Mouse (Mus musculus) urinary bladder, postnatal 4 days (tissue): ENCODE data around the gene S100a5.

Source experiments
- DNase-seq, 2 experiments: peaks; one replicate each; pipeline ENCODE4 v3.0.0; 2021 to 2022; ENCODE audit warnings: low spot score in 2 of 2

The S100a5 gene

GRCm38 (mm10) chr3:90600036-90600435 lies 8.3 kb upstream of the S100a5 start:
- no peak for DNase-seq

- DNase-seq = no peak
These were observed 7.7 kb upstream of the S100a5 start for GRCm38 (mm10) chr3:90600458-90601195.

- no peak for DNase-seq
These were observed 6.7 kb upstream of the S100a5 start, which contains the start of gene Gm42674 for GRCm38 (mm10) chr3:90601486-90602110. Gm42674 (plus strand) TSS chr3:90601904.

GRCm38 (mm10) chr3:90603623-90604022 lies 4.7 kb upstream of the S100a5 start, which contains the start of gene S100a4:
S100a4 (plus strand) TSS chr3:90603771.
- no peak for DNase-seq

GRCm38 (mm10) chr3:90604416-90604815 lies 3.9 kb upstream of the S100a5 start:
- peak; percentile 87 to 90 for DNase-seq

- DNase-seq = no peak
These were observed 3.3 kb upstream of the S100a5 start for GRCm38 (mm10) chr3:90605049-90605448.

- DNase-seq = no peak
These were observed 2.6 kb upstream of the S100a5 start for GRCm38 (mm10) chr3:90605736-90606135.

GRCm38 (mm10) chr3:90606185-90606584 lies 2.1 kb upstream of the S100a5 start:
- DNase-seq = peak in 1 of 2 experiments; percentile 60

- no peak for DNase-seq
These were observed 962 bp upstream of the S100a5 start for GRCm38 (mm10) chr3:90607361-90607760.

GRCm38 (mm10) chr3:90609102-90609501 lies 779 bp downstream of the S100a5 start:
- DNase-seq = no peak

- DNase-seq = no peak
These were observed 3.2 kb downstream of the S100a5 start for GRCm38 (mm10) chr3:90611494-90611893.

GRCm38 (mm10) chr3:90612061-90612460 lies 3.7 kb downstream of the S100a5 start:
- DNase-seq = no peak

- peak; percentile 80 to 85 for DNase-seq
These were observed 4.5 kb downstream of the S100a5 start, which contains the start of gene S100a6 for GRCm38 (mm10) chr3:90612728-90613291. S100a6 (plus strand) TSS chr3:90612882.

- no peak for DNase-seq
These were observed 5.3 kb downstream of the S100a5 start for GRCm38 (mm10) chr3:90613461-90614147.

GRCm38 (mm10) chr3:90614148-90614530 lies 5.8 kb downstream of the S100a5 start:
- DNase-seq = no peak

- no peak for DNase-seq
These were observed 6.4 kb downstream of the S100a5 start for GRCm38 (mm10) chr3:90614611-90615251.

- DNase-seq = peak; percentile 74 to 79
These were observed 7.1 kb downstream of the S100a5 start for GRCm38 (mm10) chr3:90615415-90615814.

GRCm38 (mm10) chr3:90615911-90616310 lies 7.6 kb downstream of the S100a5 start:
- DNase-seq = no peak

GRCm38 (mm10) chr3:90617586-90617985 lies 9.3 kb downstream of the S100a5 start:
- no peak for DNase-seq

- no peak for DNase-seq
These were observed 13.2 kb downstream of the S100a5 start for GRCm38 (mm10) chr3:90621552-90621951.

GRCm38 (mm10) chr3:90623435-90624071 lies 15.2 kb downstream of the S100a5 start:
- DNase-seq = peak; percentile 70 to 83
